In genomic region chr2:126706759-126707437, GRCm38 (mm10) we compare ENCODE assay signal across 8 mouse cellular contexts. TPM values are rescaled to one million over a fixed set of nuclear protein-coding genes. Genes with fewer than 3 reads are reported as not detected.
A peak's percentile ranks its signal among the peaks of the same experiment; 100 is the strongest.
DNase-seq lines count a peak whose midpoint lies in the region; ATAC-seq and TF ChIP-seq lines count a peak whose summit lies in the region.

TSS of gene Usp8 (plus strand) at chr2:126707328.

- peak; percentile 97 for TF ChIP-seq POLR2A in bone marrow, adult 2 months (IDR thresholded peaks at IDR 0.05; ENCODE audit: borderline replicate concordance, control insufficient read depth, low read depth, low read length)
- TF ChIP-seq POLR2A in limb, embryonic 14.5 days (IDR thresholded peaks at IDR 0.05; ENCODE audit: borderline replicate concordance, extremely low read depth, insufficient read depth, insufficient read length): peak; percentile 85; the same call in 1 of the 2 replicates

- peak within 1 kb of the TSS; percentile 60 for H3K9ac ChIP-seq in embryonic facial prominence, embryonic 15.5 days
- peak within 1 kb of the TSS; percentile 88 for H3K9ac ChIP-seq in limb, embryonic 14.5 days (ENCODE audit: low read depth, low read length, severe bottlenecking)
- H3K9ac ChIP-seq in midbrain, postnatal 0 days (replicated peaks; ENCODE audit: low read length, poor library complexity, severe bottlenecking): peak within 1 kb of the TSS; percentile 80

- H3K36me3 ChIP-seq in embryonic facial prominence, embryonic 15.5 days: no peaks in the 10 kb centered on the region
- no peaks in the 10 kb centered on the region for H3K36me3 ChIP-seq in limb, embryonic 14.5 days (ENCODE audit: control insufficient read depth, insufficient read depth, low read length)
- no peaks in the 10 kb centered on the region for H3K36me3 ChIP-seq in midbrain, postnatal 0 days (ENCODE audit: insufficient read depth, low read length)

- H3K27me3 ChIP-seq in embryonic facial prominence, embryonic 15.5 days: peaks cover 11% of the 10 kb centered on the region; the same call in 1 of the 2 replicates
- no peaks in the 10 kb centered on the region for H3K27me3 ChIP-seq in limb, embryonic 14.5 days (ENCODE audit: control insufficient read depth, insufficient read depth, low read length)
- H3K27me3 ChIP-seq in midbrain, postnatal 0 days (ENCODE audit: insufficient read depth, low read length): no peaks in the 10 kb centered on the region

- 2% methylated on average over 47 of the region's 47 CpGs for WGBS in bone marrow, adult 2 months
- 2% methylated on average over 47 of the region's 47 CpGs for WGBS in embryonic facial prominence, embryonic 15.5 days
- 3% methylated on average over 46 of the region's 47 CpGs for WGBS in limb, embryonic 14.5 days
- WGBS in midbrain, postnatal 0 days: 3% methylated on average over 47 of the region's 47 CpGs

- no peaks in the 10 kb centered on the region for H3K9me3 ChIP-seq in embryonic facial prominence, embryonic 15.5 days (replicated peaks)
- no peaks in the 10 kb centered on the region for H3K9me3 ChIP-seq in limb, embryonic 14.5 days (ENCODE audit: control insufficient read depth, low read length)
- H3K9me3 ChIP-seq in midbrain, postnatal 0 days (ENCODE audit: low read length): no peaks in the 10 kb centered on the region

- TF ChIP-seq CTCF in bone marrow, adult 2 months (IDR thresholded peaks at IDR 0.05; ENCODE audit: control insufficient read depth, insufficient read depth, low read length): no peak
- TF ChIP-seq CTCF in midbrain, postnatal 0 days (IDR thresholded peaks at IDR 0.05): peak; percentile 3; the same call in 1 of the 2 replicates

- peak within 1 kb of the TSS; percentile 56 for H3K4me2 ChIP-seq in embryonic facial prominence, embryonic 15.5 days (replicated peaks)
- peak within 1 kb of the TSS; percentile 64 for H3K4me2 ChIP-seq in limb, embryonic 14.5 days (replicated peaks; ENCODE audit: low read depth, low read length, severe bottlenecking)
- H3K4me2 ChIP-seq in midbrain, postnatal 0 days (ENCODE audit: low read depth, low read length, poor library complexity, severe bottlenecking): peak within 1 kb of the TSS; percentile 57

- peak within 1 kb of the TSS; percentile 70 for H3K4me3 ChIP-seq in bone marrow, adult 2 months (replicated peaks; ENCODE audit: control insufficient read depth, low read depth, low read length)
- H3K4me3 ChIP-seq in embryonic facial prominence, embryonic 15.5 days (replicated peaks): peak within 1 kb of the TSS; percentile 71
- H3K4me3 ChIP-seq in limb, embryonic 14.5 days (replicated peaks; ENCODE audit: low read length): peak within 1 kb of the TSS; percentile 88
- H3K4me3 ChIP-seq in midbrain, postnatal 0 days (ENCODE audit: low read depth, low read length): peak within 1 kb of the TSS; percentile 72

- peak; percentile 100 for ATAC-seq in embryonic facial prominence, embryonic 15.5 days (ENCODE audit: insufficient number of reproducible peaks, low FRiP score, low TSS enrichment, low read depth)
- peak; percentile 100 for ATAC-seq in limb, embryonic 14.5 days (ENCODE audit: low FRiP score, low read depth)
- ATAC-seq in midbrain, postnatal 0 days (ENCODE audit: low FRiP score): peak; percentile 100

- no peaks in the 10 kb centered on the region; the same call in 1 of the 2 replicates for H3K4me1 ChIP-seq in bone marrow, adult 2 months (ENCODE audit: control insufficient read depth, insufficient read depth, low read length)
- H3K4me1 ChIP-seq in embryonic facial prominence, embryonic 15.5 days: peaks cover 8% of the 10 kb centered on the region; the same call in 1 of the 2 replicates
- H3K4me1 ChIP-seq in limb, embryonic 14.5 days (ENCODE audit: control insufficient read depth, insufficient read depth, low read length): peaks cover 5% of the 10 kb centered on the region; the same call in 1 of the 2 replicates
- H3K4me1 ChIP-seq in midbrain, postnatal 0 days (ENCODE audit: insufficient read depth, low read length): no peaks in the 10 kb centered on the region

- peak within 1 kb of the TSS; percentile 75 for H3K27ac ChIP-seq in bone marrow, adult 2 months (ENCODE audit: control insufficient read depth, insufficient read depth, low read depth, low read length, poor library complexity)
- H3K27ac ChIP-seq in embryonic facial prominence, embryonic 15.5 days (replicated peaks): peak within 1 kb of the TSS; percentile 89
- peak within 1 kb of the TSS; percentile 75; the same call in 1 of the 2 replicates for H3K27ac ChIP-seq in limb, embryonic 14.5 days (replicated peaks; ENCODE audit: low read depth, low read length)
- H3K27ac ChIP-seq in midbrain, postnatal 0 days (ENCODE audit: low read depth, low read length): peak within 1 kb of the TSS; percentile 84

- peak; percentile 97 for DNase-seq in 416B (ENCODE audit: low read depth)
- DNase-seq in heart, adult 8-10 months (ENCODE audit: low spot score): peak; percentile 98
- DNase-seq in kidney, adult 9 months: peak; percentile 98
- DNase-seq in limb, embryonic 14.5 days (ENCODE audit: low spot score): peak; percentile 97
- peak; percentile 99 for DNase-seq in midbrain, postnatal 0 days (ENCODE audit: low spot score)
- DNase-seq in spleen, postnatal 14 days (ENCODE audit: low spot score in 2 of 2): peak; percentile 96 to 97

RNA-seq across cellular contexts. Expression of gene Usp8, which starts in this region (rescaled TPM):
- 12.5 and 16.7 TPM in 2 replicates for polyA plus RNA-seq in bone marrow, adult 2 months (2011; ENCODE audit: insufficient read depth, insufficient read length, low replicate concordance, missing spikeins)
- 38.9 and 41.5 TPM in 2 replicates for polyA plus RNA-seq in embryonic facial prominence, embryonic 15.5 days (2015; fragmentation: Nextera tagmentation; extraction: Ambion mirVana)
- 10 to 100 TPM; 25.9 to 29.4 (median 27.3) TPM for total RNA-seq in heart, adult 8-10 months (2022)
- polyA plus RNA-seq in limb, embryonic 14.5 days (2012; rRNA removed): 33.4 and 37.0 TPM in 2 replicates
- 39.0 and 43.1 TPM in 2 replicates for polyA plus RNA-seq in limb, embryonic 14.5 days (2014; fragmentation: Nextera tagmentation; extraction: Ambion mirVana)
- 18.6 and 20.1 TPM in 2 replicates for total RNA-seq in midbrain, postnatal 0 days (2014; rRNA removed)
- 17.8 and 18.7 TPM in 2 replicates for polyA plus RNA-seq in midbrain, postnatal 0 days (2015; fragmentation: Nextera tagmentation; extraction: Ambion mirVana)

Comparison
In these comparisons a context has a peak if more than half of its experiments do, and no peak if none do; other contexts are left out.
1. Peak in every context shown above with its lines: DNase-seq, ATAC-seq, H3K4me3 ChIP-seq and H3K27ac ChIP-seq.